Mouse (Mus musculus) midbrain, embryonic 12.5 days (tissue): Measurements from ENCODE around the gene Ano10. TPM values are rescaled to one million over a fixed set of nuclear protein-coding genes. Genes with fewer than 3 reads are reported as not detected.
A peak's percentile ranks its signal among the peaks of the same experiment; 100 is the strongest.

Experiments used
- ATAC-seq: fragments of 200-750 bp; cut with Nextera tagmentation; 2 replicates; pipeline ENCODE4 v1.8.0; 2017; ENCODE audit warnings: low read depth, moderate TSS enrichment, moderate library complexity; ENCODE audit not compliant: low FRiP score
- H3K27ac ChIP-seq: fragments of 300-500 bp; sonication (generic); replicated peaks from 2 replicates; pipeline ENCODE4 v1.5.1; 2016; ENCODE audit warnings: mild to moderate bottlenecking
- H3K27me3 ChIP-seq: fragments of 300-500 bp; sonication (generic); 2 replicates; pipeline ENCODE4 v1.6.1; 2016; ENCODE audit warnings: mild to moderate bottlenecking
- H3K36me3 ChIP-seq: fragments of 300-500 bp; sonication (generic); 2 replicates; pipeline ENCODE4 v1.6.1; 2016
- H3K4me1 ChIP-seq: fragments of 300-500 bp; sonication (generic); 2 replicates; pipeline ENCODE4 v1.6.1; 2016
- H3K4me2 ChIP-seq: fragments of 300-500 bp; sonication (generic); replicated peaks from 2 replicates; pipeline ENCODE4 v1.6.1; 2016; ENCODE audit warnings: mild to moderate bottlenecking, moderate library complexity
- H3K4me3 ChIP-seq: fragments of 300-500 bp; sonication (generic); 2 replicates; pipeline ENCODE4 v1.5.1; 2016; ENCODE audit warnings: mild to moderate bottlenecking
- H3K9ac ChIP-seq: fragments of 300-500 bp; sonication (generic); replicated peaks from 2 replicates; pipeline ENCODE4 v1.6.1; 2016; ENCODE audit warnings: mild to moderate bottlenecking, moderate library complexity
- H3K9me3 ChIP-seq: fragments of 300-500 bp; sonication (generic); 2 replicates; pipeline ENCODE4 v1.6.1; 2016; ENCODE audit warnings: mild to moderate bottlenecking
- WGBS: fragments of 180-500 bp; shearing (Covaris S2); methylation state at CpG from one replicate; pipeline ENCODE4 v1.1.7; 2016; 5-methylcytosine and 5-hydroxymethylcytosine counted together
- polyA plus RNA-seq: library from polyadenylated mRNA; unstranded; fragments of >200 nt; fragmentation: Nextera tagmentation; extraction: Ambion mirVana; gene quantifications from 2 replicates; pipeline ENCODE4 v1.2.1, GENCODE M21; 2016

Ano10 gene
- polyA plus RNA-seq, 1 experiment from 2014 or later, result 44.7 TPM

GRCm38 (mm10) chr9:122223005-122223404 lies 71.2 kb downstream of the Ano10 start:
- WGBS, result 25% methylated on average over 8 of the region's 8 CpGs
- H3K4me3 ChIP-seq, result no peak overlapping the region
- ATAC-seq, result peak; percentile 71
- no peaks in the 10 kb centered on the region for H3K36me3 ChIP-seq
- H3K4me2 ChIP-seq, result no peak overlapping the region
- H3K9me3 ChIP-seq, result no peaks in the 10 kb centered on the region
- H3K27me3 ChIP-seq, result no peaks in the 10 kb centered on the region
- no peak overlapping the region; the same call in 1 of the 2 replicates for H3K9ac ChIP-seq
- H3K27ac ChIP-seq, result peak overlapping the region; percentile 57
- H3K4me1 ChIP-seq, result peaks cover 18% of the 10 kb centered on the region

GRCm38 (mm10) chr9:122219934-122220333 lies 74.3 kb downstream of the Ano10 start:
- 72% methylated on average over 2 of the region's 2 CpGs for WGBS
- no peak overlapping the region for H3K27ac ChIP-seq

GRCm38 (mm10) chr9:122216945-122217529 lies 77.2 kb downstream of the Ano10 start:
- Histone ChIP-seq H3K27me3 (no peaks in the 10 kb centered on the region), H3K9me3 (no peaks in the 10 kb centered on the region), H3K9ac (no peak overlapping the region), H3K4me1 (no peaks in the 10 kb centered on the region), H3K4me2 (no peak overlapping the region), H3K27ac (no peak overlapping the region), H3K36me3 (no peaks in the 10 kb centered on the region), H3K4me3 (no peak overlapping the region)
- ATAC-seq, result no peak
- WGBS, result 86% methylated on average over 7 of the region's 7 CpGs

More at GRCm38 (mm10) chr9:122219934-122220333, 74.3 kb downstream of the Ano10 start:
- Histone ChIP-seq H3K4me1 (peaks cover 14% of the 10 kb centered on the region), H3K9ac (no peak overlapping the region), H3K4me2 (no peak overlapping the region), H3K9me3 (no peaks in the 10 kb centered on the region), H3K36me3 (no peaks in the 10 kb centered on the region), H3K4me3 (no peak overlapping the region), H3K27me3 (no peaks in the 10 kb centered on the region)
- no peak for ATAC-seq

DNA sequence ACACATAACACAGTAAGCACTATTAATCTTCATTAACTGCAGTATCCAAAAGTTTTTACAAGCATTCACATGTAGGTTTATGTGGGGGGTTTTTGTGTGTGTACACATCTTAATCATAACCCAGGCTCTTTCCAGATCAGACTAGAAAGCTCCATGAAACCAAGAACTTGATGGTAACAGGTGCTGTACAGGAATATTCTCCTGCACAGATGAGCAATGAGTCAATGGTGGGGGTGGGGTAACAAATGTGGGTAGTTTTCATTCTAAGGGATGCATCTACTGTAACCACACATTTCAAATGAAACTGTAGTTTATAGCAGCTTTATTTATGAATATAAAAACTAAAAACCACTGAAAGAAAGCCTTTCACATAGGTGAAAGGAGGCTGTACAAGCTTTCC lies 79.1 kb downstream of the Ano10 start:
- Histone ChIP-seq H3K9ac (no peak overlapping the region), H3K4me2 (no peak overlapping the region), H3K9me3 (no peaks in the 10 kb centered on the region), H3K27me3 (no peaks in the 10 kb centered on the region), H3K4me1 (no peaks in the 10 kb centered on the region), H3K36me3 (no peaks in the 10 kb centered on the region), H3K27ac (no peak overlapping the region), H3K4me3 (no peak overlapping the region)
- no peak for ATAC-seq

- H3K4me3 ChIP-seq, result no peak overlapping the region
- H3K9ac ChIP-seq, result no peak overlapping the region
- H3K36me3 ChIP-seq, result no peaks in the 10 kb centered on the region
- H3K4me1 ChIP-seq, result 0 out of 2 replicates have a peak, but pooled peaks cover 6% of the 10 kb centered on the region
- ATAC-seq, result no peak
- no peak overlapping the region for H3K27ac ChIP-seq
- no peaks in the 10 kb centered on the region for H3K9me3 ChIP-seq
- no peaks in the 10 kb centered on the region for H3K27me3 ChIP-seq
- 73% methylated on average over 4 of the region's 4 CpGs for WGBS
- H3K4me2 ChIP-seq, result no peak overlapping the region
Observed at GRCm38 (mm10) chr9:122208311-122208710, 85.9 kb downstream of the Ano10 start.

DNA sequence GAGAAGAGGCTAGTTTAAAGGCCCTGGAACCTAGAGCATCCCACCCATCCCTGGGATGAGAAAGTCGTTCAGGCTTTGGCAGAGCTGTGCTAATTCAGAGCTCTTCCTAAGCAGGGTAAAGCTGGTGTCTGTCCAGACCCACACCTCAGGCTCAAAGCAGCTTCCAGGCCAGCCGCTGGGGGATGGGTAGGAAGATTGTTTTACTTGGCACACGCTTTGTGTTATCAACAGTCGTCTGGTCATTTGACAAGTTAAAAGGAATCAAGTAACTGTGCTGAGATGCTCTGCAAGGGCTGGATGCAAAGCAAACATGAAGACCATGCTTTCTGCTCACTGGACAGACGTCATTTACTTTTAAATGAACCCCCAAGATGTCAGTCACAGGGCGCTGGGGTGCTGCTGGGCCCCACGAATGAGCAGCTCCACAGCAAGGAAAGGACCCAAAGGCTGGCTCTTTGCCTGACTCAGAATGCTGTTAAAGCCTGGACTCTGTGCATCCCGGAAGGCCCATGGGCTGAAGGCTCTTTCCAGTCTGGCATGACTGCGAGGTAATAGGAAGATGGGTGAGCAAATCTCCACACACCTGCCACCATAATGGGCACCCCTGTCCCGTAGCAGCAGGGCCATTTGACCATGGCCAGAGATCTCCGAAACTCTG lies 88.6 kb downstream of the Ano10 start:
- Histone ChIP-seq H3K27me3 (no peaks in the 10 kb centered on the region), H3K4me1 (0 out of 2 replicates have a peak, but pooled peaks cover 6% of the 10 kb centered on the region), H3K4me3 (no peak overlapping the region), H3K9me3 (no peaks in the 10 kb centered on the region), H3K4me2 (no peak overlapping the region), H3K9ac (no peak overlapping the region), H3K27ac (no peak overlapping the region), H3K36me3 (no peaks in the 10 kb centered on the region)
- no peak for ATAC-seq
- 70% methylated on average over 11 of the region's 11 CpGs for WGBS

- ATAC-seq, result no peak
- Histone ChIP-seq H3K4me2 (no peak overlapping the region), H3K4me1 (0 out of 2 replicates have a peak, but pooled peaks cover 6% of the 10 kb centered on the region), H3K27ac (no peak overlapping the region), H3K36me3 (no peaks in the 10 kb centered on the region), H3K9ac (no peak overlapping the region), H3K9me3 (no peaks in the 10 kb centered on the region), H3K4me3 (no peak overlapping the region), H3K27me3 (no peaks in the 10 kb centered on the region)
- WGBS, result 68% methylated on average over 7 of the region's 7 CpGs
Observed at GRCm38 (mm10) chr9:122204508-122204907, 89.7 kb downstream of the Ano10 start.

DNA sequence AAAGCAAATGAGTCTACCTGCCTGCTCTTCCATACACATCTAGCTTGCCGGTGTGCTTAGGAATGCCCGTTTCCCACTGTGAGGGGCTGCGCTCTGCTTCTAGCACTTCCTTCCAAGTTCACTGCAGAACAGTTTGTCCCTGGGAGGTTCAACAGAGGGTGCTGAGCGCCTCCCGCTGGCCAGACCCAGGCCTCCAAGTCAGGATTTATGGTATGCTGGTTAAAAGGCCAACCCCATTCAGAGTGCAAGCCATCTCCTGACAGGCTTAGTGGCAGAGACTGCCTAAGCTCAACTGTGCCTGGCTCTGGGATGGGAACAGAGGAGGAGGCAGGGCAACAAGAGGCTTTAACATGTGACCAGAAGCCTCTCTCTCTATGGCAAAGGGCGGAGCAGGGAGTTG lies 95.0 kb downstream of the Ano10 start:
- 36% methylated on average over 6 of the region's 6 CpGs for WGBS
- Histone ChIP-seq H3K36me3 (no peaks in the 10 kb centered on the region), H3K27me3 (no peaks in the 10 kb centered on the region)

GRCm38 (mm10) chr9:122198621-122199020 lies 95.6 kb downstream of the Ano10 start:
- WGBS, result 91% methylated on average over 3 of the region's 3 CpGs
- Histone ChIP-seq H3K4me3 (no peak overlapping the region), H3K27ac (no peak overlapping the region), H3K9ac (no peak overlapping the region), H3K4me1 (no peaks in the 10 kb centered on the region), H3K4me2 (no peak overlapping the region), H3K36me3 (no peaks in the 10 kb centered on the region), H3K9me3 (no peaks in the 10 kb centered on the region), H3K27me3 (no peaks in the 10 kb centered on the region)
- no peak for ATAC-seq

More for the DNA sequence above, 95.0 kb downstream of the Ano10 start:
- H3K9ac ChIP-seq, result no peak overlapping the region
- H3K4me3 ChIP-seq, result no peak overlapping the region
- ATAC-seq, result no peak
- H3K9me3 ChIP-seq, result no peaks in the 10 kb centered on the region
- no peaks in the 10 kb centered on the region for H3K4me1 ChIP-seq
- H3K4me2 ChIP-seq, result no peak overlapping the region
- no peak overlapping the region for H3K27ac ChIP-seq

- no peak overlapping the region for H3K9ac ChIP-seq
- H3K36me3 ChIP-seq, result no peaks in the 10 kb centered on the region
- H3K27ac ChIP-seq, result no peak overlapping the region
- H3K4me2 ChIP-seq, result no peak overlapping the region
- H3K27me3 ChIP-seq, result no peaks in the 10 kb centered on the region
- H3K4me1 ChIP-seq, result no peaks in the 10 kb centered on the region
- ATAC-seq, result no peak
- 91% methylated on average over 5 of the region's 5 CpGs for WGBS
- no peaks in the 10 kb centered on the region for H3K9me3 ChIP-seq
- H3K4me3 ChIP-seq, result no peak overlapping the region
Observed at GRCm38 (mm10) chr9:122197021-122197420, 97.2 kb downstream of the Ano10 start.

DNA sequence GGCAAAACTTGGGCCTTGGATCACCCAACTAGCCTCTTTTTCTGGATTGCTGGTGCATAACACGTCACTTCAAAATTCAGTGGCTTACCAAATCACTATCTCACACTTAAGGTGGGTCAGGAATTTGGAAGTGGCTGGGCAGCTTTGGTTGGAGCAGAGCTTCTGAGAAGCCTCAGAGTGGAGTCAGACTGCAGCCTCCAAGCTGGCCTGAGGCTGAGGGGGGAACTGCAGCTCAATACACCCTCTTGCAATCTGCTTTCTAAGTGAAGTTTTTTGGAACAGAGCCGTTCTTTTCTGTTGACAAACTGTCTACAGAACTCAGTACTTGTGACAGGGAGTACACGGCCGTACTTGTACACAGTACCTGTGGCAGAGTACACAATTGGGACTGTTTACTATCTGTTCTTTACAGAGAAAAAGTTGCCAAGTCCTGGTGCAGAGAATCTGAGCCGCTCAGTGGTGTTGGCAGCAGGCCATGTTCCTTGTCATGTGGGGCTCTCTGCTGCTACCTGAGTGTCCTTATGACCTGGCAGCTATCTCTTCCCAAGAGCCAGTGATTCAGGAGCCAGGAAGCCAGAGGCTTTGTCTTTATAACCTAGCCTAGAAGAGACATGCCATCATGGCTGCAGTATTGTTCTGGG lies 99.1 kb downstream of the Ano10 start:
- Histone ChIP-seq H3K27me3 (no peaks in the 10 kb centered on the region), H3K9me3 (no peaks in the 10 kb centered on the region), H3K4me3 (no peak overlapping the region), H3K27ac (no peak overlapping the region), H3K4me1 (no peaks in the 10 kb centered on the region), H3K36me3 (no peaks in the 10 kb centered on the region), H3K9ac (no peak overlapping the region), H3K4me2 (no peak overlapping the region)
- no peak for ATAC-seq
- 90% methylated on average over 5 of the region's 5 CpGs for WGBS

DNA sequence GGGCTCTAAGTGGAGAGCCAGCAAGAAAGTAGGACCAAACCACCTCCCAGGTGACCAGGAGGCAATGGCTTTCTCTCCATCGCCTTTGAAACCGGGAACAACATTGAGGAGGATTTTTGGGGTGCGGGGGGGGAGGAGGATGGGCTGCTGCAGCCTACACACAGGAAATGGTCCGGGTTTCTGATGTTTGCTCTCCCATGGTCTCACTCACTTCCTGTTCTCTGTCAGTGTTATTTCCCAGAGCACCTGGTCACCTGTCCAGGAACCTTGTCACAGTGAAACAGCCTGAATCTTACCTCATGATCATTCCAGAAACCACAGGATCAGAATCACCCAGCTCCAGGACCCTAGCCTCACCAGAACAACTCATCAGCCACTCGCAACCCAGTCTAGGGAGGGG lies 100.4 kb downstream of the Ano10 start:
- Histone ChIP-seq H3K9ac (no peak overlapping the region), H3K4me1 (no peaks in the 10 kb centered on the region), H3K4me2 (no peak overlapping the region), H3K4me3 (no peak overlapping the region), H3K27me3 (no peaks in the 10 kb centered on the region), H3K27ac (no peak overlapping the region), H3K36me3 (no peaks in the 10 kb centered on the region), H3K9me3 (no peaks in the 10 kb centered on the region)
- WGBS, result 95% methylated on average over 5 of the region's 5 CpGs
- no peak for ATAC-seq
